Mouse (Mus musculus) urinary bladder, adult 18-20 months (tissue): ENCODE results near the gene Cttnbp2nl.

Experiments
- DNase-seq, 2 experiments: peaks; one replicate each; pipeline ENCODE4 v3.0.0; 2022; ENCODE audit warnings: low spot score in 2 of 2, mixed read lengths in 2 of 2

The Cttnbp2nl gene

DNA sequence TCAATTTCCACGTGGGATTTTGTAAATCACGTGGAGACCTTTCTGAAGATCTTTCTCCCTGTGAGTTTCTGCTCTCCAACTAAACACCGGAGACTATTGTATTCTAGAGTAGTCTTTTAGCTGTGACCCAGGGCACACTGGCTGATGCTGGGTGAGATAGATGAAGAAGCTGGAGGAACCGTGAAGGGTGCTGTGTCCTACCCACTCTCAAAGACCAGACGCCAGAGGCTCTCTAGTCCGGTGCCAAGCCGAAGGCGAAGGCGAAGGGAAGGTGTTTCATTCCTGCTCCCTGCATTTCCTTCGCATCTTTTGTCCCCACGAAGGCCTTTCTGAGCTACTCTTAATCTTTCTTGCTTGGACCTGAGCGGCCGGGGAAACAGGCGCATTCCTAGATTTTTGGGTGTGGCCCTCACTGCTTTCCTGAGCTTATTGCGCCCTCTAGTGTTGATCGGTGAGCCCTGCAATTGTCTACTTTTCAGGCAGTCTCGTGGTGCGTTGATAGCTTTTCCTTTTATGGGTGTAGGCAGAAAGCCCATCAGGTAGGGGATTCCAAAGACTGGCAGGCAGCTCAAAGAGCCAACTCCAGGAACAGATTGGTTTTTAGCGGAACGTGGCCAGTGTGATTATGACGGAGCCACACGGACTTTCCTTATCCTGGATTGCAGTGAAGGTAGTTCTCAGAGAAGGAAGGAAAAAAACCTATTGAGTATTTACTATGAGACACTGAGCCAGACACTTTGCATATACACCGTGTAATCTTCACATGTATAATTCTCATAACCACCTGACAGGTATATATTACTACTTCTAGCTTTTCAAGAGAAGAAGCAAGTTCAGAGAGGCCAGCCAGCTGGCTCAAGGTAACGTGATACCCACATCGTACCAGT lies 5.9 kb upstream of the Cttnbp2nl start:
- peak; percentile 65 to 76 for DNase-seq

DNA sequence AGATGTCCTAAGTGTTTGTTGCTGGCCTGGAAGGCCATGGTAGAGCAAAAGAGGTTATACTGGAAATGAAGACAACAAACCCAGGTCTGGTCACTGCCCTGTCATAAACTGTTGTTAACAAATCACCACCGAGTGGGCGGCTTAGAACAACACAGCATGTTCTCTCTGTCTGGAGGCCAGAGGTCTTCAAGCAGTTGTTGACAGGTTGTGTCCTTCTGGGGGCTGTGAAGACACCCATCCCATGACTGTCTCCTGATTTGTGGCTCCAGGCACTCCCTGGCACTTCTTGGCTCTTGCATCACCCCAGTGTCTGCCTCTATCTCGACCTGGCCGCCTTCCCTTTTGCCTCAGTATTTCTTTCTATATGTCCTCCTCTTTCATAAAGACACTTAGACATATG lies 2.7 kb upstream of the Cttnbp2nl start:
- DNase-seq, result no peak

DNA sequence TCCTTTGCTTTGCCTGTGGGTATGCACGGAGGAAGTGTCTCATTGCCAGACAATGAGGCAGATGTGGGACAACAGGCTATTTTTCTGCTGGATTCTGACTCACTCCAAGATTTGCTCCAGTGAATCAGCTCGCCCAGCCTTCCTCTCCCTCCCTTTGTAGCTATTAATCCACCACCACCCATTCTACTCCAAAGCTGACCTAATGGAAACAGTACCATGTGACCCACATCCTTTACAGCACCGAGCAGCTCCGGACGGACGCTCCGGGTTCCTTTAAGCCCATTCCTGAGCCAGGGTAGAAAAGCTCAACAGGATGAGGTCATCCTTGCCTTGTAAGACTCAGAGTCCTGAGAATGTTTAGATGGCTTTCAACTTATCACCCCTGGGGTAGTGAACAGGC lies 2.0 kb upstream of the Cttnbp2nl start:
- peak in 1 of 2 experiments; percentile 68 for DNase-seq

DNA sequence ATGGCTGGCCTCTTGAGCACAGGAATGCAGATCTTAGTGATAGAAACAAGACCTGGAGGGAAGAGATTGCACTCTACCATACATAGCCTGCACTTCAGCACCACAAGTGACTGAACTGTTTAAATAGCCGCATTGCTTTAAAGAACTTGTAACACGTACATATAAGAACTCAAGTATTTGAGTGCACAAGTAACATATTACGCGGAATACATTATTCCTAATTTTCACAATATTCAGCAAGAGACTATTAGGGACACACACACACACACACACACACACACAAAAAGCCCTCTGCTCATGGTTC lies 704 bp upstream of the Cttnbp2nl start:
- no peak for DNase-seq

DNA sequence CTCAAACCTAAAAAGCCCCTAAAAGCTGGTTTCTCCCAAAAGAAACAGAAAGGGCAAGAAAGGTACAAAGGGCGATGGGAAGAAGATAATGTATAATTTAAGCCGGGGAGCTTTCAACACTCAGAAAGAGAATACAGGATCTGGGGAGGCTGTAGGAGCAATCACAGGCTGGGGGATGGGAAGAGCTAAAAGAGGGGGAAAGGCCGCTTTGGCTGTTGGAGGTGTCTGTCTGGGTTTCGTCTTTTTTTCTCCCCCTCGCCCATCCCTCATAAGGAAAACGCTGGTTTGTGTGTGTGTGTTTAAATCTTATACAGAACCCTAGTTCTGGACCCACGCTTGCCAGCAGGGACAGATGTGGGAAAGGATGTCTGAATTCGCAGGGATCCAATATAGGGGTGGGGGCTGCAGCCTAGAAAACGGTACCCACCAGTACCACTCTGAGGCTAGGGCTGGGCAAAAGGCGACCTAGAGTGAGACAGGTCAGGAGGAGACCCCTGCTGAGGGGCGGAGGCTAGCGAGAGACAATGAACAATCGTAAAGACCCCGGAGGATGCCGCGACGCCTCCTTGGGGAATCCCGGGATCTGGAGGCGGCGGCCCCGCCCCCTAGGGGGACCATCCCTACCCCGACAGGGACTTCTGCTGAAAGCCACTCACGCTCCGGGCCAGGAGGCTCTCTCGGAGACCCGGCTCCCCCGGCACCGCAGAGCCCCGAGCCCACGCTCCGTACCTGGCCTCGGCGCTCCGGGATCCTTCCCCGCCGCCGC lies 592 bp downstream of the Cttnbp2nl start:
- DNase-seq, result no peak

DNA sequence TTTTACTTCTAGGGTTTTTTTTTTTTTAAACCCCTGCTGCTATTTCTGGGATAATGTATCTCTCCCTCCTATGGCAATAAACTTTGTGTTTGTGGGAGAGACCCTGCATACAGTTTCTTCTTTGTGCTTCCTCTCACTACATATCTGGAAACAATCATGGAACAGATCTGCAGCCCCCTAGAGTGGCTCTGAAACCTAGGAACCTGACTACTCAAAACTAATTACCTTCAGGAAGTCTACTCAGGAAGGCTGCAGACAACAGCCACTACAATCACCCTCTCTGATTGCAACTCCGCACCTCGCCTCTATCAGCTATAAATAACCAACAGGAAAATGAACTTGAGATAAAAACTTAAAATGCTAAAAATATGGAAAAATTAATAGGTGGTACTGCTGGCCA lies 1.8 kb downstream of the Cttnbp2nl start:
- DNase-seq, result no peak

DNA sequence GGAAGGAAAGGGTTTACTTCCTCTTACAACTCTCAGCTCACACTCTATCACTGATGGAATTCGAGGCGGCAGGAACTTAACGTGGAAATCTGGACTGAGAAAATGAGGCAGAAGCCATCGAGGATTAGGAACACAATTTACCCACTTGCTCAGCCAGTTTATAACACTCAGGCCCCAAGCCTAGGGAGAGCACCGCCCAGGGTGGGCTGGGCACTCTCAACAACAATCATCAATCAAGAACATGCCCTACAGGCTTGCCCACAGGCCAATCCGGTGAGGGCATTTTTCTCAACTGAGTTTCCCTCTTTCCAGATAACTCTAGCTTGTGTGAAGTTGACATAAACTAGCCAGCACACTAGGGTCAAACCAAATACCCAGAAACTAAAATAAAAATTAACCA lies 3.1 kb downstream of the Cttnbp2nl start:
- no peak for DNase-seq

DNA sequence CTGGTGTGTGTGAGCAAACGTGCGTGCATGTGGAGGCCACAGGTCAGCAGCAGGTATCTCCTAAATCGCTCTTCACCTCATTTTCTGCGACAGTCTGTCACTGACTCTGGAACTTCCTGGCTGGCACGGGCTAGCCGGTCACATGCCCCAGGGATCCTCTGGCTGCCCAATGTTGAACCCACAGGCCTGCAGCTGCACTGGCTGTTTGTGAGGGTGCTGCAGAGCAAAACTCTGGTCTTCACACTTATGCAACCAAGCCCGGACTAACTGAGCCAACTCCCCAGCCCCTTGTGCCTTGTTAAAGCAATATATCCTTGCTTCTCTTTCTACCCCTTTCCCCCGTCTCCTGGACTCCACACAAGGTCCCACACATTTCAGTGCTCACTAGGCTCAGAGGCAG lies 5.3 kb downstream of the Cttnbp2nl start:
- DNase-seq, result no peak

DNA sequence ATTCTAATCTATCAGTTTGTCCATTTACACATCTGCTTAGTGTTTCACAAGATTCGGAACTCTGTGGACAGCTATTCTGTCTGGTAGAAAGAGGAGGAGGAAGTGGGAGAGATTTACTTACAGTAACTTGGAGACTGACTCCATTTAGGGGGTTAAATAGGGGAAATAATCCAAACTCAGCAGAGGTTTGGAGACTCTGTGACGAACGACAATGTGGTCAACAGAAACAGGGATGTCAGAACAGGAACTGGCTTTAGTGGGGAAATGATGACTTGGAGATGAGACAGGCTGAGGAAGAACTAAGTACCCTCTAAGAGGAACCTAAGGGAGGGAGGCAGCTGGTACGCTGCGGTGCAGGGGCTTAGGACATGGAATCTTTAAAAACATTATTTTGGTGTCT lies 6.1 kb downstream of the Cttnbp2nl start:
- DNase-seq, result no peak

DNA sequence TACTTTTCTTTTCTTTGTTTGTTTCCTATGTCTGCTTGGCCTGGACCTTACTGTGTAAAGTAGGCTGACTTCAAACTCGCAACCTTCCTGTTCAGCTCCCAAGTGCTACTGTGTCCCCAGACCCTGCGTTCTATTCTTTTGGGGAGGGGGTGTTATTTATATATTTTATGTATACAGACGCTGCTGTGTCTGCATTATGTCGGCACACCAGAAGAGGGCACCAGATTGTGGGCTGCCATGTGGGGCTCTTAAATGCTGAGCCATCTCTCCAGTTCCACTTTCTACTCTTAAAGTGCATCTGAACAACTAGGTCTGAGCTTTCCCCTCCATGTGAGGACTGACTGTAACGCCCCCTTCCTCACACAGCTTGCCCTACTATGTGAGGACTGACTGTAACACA lies 9.2 kb downstream of the Cttnbp2nl start:
- DNase-seq, result no peak

DNA sequence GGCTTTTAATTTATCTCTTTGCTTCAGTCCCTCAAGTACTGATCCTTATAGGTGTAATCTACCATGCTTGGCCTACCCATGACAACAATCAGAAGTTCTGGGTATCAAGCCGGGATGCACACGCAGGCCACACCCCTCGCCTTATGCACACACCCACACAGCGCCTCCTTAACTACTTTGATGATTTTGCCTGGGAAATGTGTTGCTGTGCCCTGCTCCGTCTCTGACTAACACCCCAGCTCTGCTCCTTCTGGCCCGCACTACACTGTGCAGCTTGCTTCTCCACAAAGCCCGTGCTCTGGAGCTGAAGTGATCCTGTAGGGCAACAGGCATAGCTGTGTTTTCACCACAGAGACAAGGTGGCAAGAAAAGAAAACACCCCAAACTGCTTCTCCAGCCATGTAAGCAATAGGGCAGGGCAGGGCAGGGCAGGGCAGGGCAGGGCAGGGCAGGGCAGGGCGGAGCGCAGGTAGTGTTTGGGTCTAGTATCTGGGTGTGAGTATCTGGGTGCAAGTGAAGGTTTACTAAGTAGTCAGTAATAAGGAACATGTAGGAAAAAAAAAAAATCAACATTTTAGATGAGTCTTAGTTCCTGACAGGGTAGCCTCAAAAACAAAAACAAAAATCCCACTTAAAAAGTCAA lies 11.8 kb downstream of the Cttnbp2nl start:
- DNase-seq, result no peak

DNA sequence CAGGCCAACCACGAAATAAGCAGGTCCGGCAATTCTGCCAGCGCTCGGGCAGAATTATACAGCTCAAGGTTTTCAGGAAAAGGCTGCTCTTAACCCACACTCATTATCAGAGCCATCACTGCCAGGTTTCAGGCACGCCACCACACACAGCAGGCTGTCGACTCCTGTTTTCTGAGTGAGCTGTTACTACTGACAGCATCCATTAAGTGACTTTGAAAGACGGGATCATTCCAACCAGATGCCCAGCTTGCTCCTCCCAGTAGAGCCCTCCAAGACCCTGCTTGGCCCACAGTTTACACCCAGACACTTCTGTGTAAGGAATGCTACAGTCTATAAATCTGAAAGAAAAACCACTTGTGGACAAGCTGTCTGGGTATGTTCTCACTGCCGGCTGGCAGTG lies 12.9 kb downstream of the Cttnbp2nl start:
- no peak for DNase-seq

DNA sequence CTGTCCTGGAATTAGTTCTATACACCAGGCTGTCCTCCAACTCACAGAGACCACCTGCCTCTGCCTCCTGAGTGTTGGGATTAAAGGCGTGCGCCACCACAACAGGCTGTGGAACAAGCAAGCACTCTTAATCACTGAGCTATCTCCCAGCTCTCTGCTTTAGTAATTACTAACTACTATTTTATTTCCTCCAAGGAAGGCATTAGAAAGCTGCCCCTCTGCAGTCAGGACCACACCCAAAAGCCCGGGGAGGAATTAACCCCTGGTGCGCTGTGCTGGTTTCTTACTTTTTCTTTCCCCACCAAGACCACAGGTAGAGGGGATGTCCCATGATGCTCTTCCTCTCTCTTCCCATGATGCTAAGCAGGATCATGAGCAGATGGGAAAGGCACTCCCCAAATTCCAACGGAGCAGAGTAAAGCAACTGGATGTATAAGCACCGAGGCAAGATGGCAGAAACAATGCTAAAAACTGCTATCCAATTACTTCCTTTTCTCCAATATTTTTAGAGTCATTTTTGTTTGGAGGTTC lies 15.6 kb downstream of the Cttnbp2nl start:
- no peak for DNase-seq

DNA sequence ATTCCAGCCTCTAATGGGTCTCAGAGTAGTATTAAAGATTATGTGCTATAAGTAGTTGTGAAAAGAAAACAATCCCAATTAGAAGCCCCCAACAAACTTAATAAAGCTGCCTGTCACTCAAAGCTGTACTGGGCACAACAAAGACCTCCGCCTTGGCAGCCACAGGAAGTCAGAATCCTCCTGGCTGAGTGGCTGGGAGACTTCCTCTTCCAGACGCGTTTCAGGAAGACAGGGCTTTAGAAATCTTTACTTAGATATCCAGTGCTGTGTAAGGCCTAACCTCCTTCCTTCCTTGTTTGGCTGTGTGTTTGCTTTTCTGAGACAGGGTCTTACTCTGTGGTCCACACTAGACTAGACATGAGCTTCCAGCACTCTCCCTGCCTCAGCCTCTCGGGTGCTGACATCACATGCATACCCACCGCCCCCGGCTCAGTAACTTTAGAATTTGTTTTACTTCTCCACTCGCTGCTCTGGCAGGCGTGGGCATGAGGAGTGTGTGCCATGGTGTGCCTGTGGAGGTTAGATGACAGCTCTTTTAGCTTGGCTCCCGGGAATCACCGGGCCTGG lies 16.6 kb downstream of the Cttnbp2nl start:
- DNase-seq, result no peak

DNA sequence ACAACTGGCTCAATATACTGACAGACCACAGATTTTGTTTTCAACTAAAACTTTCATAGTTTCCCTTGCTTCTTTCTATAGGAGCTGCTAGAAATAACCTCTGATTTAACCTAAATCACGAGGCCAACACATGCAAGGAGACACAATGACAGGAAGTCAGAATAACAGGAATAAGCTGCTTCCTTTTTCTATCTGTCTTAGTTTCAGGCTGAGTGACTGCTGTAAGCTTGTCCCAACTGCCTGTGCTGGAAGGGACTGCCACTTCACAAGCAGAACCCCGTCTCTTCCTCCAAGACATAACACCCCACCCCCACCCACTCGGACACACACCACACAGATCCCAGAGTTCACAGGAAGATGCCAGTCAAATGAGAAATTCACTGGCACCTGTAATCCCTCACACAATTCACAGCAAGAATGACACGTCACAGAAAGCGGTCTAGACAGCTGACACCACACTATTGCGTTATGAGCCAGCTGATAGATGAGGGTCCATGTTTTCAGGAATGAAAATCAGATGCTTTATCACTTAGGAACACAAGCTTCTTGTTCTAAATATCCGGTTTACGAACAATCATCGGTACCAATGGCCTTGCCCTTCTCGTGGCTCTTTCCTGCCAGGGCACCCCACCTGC lies 29.5 kb downstream of the Cttnbp2nl start:
- no peak for DNase-seq

DNA sequence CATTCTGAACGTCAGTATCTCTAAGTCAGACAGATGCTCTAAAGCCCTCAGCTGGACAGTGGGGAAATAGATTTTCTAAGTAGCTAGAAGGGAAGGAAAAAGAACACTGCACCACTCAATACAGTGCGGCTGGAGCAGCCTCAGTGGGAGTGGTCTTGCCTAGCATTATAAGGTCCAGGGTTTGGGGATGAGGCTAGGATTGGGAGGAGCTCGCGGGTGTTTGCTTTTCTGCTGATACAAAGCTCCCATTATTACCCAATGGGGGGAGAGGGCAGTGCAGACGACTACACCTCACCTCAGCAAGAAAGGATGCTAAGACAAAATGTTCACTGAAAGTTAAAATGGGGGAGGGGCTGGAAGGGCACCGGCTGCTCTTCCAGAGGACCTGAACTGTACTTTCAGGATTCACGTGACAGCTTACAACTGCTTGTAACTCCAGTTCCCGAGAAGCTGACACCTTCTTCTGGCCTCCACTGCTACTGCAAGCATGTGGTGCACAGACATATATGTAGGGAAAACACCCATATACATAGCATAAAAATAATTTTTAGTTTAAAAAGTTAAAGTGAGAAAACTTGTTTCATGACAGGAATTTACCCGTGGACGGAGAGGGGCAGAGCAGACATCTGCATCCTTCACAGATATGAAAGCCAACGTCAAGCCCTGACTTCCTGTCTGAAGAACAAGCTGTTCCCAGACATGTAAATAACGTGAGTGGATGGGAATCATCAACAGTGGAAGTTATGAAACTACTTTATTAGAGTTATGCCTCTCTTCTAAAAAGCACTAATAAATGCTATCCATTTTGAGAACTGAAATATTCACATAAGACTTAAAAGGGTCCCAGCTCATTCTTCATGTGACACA lies 32.9 kb downstream of the Cttnbp2nl start:
- DNase-seq, result no peak

DNA sequence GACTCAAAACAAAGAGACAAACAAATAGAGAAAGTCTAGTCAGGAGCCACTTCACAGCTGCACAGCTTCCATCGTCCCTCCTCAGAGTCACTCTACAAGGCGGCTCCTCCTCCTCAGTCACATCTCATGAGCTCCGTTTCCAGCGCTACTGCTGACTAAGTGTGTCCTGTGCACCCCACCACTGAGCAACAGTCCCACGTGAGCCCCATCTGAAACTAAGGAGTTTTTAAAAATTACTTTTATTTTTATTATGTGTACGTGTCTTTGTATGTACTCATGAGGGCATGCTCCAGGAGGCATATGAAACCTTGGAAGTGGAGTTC lies 34.2 kb downstream of the Cttnbp2nl start:
- no peak for DNase-seq

DNA sequence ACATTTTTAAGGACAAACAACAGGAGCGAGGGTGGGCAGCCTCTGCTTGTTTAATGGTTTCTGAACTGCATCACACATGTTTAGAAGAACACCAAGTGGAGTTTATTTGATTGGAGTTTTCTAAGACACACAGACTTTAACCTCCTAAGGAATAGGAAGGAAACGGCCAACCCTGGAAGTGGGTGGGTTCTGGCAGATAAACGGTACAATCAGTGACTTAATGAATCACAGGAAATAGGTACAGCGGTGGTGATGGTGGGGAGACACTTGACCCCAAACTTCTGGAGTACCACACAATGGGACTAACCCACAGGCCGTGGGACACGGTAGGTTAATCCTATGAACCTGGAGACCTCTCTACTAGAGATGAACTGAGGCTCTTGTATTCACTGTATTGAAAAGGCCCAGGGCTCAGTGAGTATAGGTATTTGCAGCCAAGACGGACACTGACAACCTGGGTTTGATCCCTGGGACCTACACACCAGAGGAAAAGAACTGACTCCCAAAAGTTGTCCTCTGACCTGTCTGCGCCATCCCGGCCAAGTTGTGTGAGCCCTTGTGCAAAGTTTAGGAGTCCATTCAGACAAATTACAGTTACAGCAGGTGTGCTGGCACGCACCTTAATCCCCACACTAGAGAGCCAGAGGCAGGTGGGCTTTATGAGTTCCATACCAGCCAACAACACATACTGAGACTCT lies 34.7 kb downstream of the Cttnbp2nl start:
- no peak for DNase-seq

DNA sequence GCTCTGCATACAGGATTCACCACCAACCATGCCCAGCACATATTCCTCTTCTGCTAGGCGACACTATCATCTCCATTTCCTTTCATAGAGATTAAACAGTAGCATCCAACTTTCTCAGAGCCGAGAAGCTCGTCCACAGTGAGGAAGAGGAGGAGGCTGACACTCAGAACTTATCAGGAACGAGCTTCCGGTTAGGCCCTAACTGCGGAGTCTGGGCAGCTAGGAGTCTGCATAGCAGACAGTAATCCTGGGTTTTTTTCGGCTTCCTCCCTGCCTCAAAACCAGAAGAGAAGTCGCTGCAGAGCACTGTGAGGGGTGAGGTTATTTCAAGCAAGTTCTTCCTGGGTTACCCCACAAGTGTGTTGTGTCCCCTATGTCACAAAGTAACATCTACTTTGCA lies 35.6 kb downstream of the Cttnbp2nl start:
- no peak for DNase-seq

DNA sequence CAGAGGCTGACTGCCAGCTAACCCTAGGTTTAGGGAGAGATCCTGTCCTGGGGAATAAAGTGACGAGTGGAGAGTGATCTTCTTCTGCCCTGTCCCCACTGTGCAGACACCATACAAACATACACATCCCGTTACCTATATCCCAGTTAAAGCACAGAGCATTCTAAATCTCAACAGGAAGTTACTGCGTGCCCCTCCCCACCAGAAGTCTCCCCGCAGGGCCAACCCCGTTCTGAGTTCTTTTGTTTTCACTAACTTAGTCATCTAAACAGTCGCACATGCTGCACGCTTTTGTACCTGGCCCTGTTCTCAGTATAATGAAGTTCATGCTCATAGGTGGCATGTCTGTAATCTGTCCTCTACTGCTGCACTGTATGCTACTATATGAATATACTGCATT lies 36.7 kb downstream of the Cttnbp2nl start:
- no peak for DNase-seq
